Mouse (Mus musculus) frontal cortex, postnatal 10 days (tissue): Measurements from ENCODE around the gene Rsph14.

Experiments
- DNase-seq, 2 experiments: peaks; one replicate each; pipeline ENCODE4 v3.0.0; 2022; ENCODE audit warnings: low spot score in 2 of 2, mixed read lengths in 1 of 2

Gene Rsph14

GRCm38 (mm10) chr10:74994863-74995262, 37.5 kb downstream of the Rsph14 start:
- DNase-seq = no peak

GRCm38 (mm10) chr10:74990584-74991322, 41.6 kb downstream of the Rsph14 start:
- no peak for DNase-seq

- DNase-seq = no peak
These were observed 42.6 kb downstream of the Rsph14 start for GRCm38 (mm10) chr10:74989814-74990213.

GRCm38 (mm10) chr10:74987698-74988470, 44.5 kb downstream of the Rsph14 start:
- DNase-seq = no peak

- DNase-seq = no peak
These were observed 49.2 kb downstream of the Rsph14 start for GRCm38 (mm10) chr10:74983176-74983575.

GRCm38 (mm10) chr10:74981159-74981558, 51.2 kb downstream of the Rsph14 start:
- no peak for DNase-seq

- no peak for DNase-seq
These were observed 54.3 kb downstream of the Rsph14 start for GRCm38 (mm10) chr10:74978056-74978455.

- no peak for DNase-seq
These were observed 56.0 kb downstream of the Rsph14 start for GRCm38 (mm10) chr10:74976429-74976828.

- DNase-seq = no peak
These were observed 56.8 kb downstream of the Rsph14 start for GRCm38 (mm10) chr10:74975626-74976025.

GRCm38 (mm10) chr10:74973026-74973425, 59.4 kb downstream of the Rsph14 start:
- no peak for DNase-seq

GRCm38 (mm10) chr10:74969266-74969665, 63.1 kb downstream of the Rsph14 start:
- DNase-seq = no peak

GRCm38 (mm10) chr10:74967651-74968267, 64.6 kb downstream of the Rsph14 start:
- DNase-seq = peak in 1 of 2 experiments; percentile 41

GRCm38 (mm10) chr10:74966850-74967451, 65.4 kb downstream of the Rsph14 start, which contains the start of gene Gnaz:
Gene Gnaz, plus strand, starts transcription at chr10:74967177.
- DNase-seq = peak; percentile 97 to 99

GRCm38 (mm10) chr10:74964380-74964779, 68.0 kb downstream of the Rsph14 start:
- no peak for DNase-seq

GRCm38 (mm10) chr10:74952830-74953443, 79.4 kb downstream of the Rsph14 start:
- DNase-seq = no peak

- DNase-seq = no peak
These were observed 91.6 kb downstream of the Rsph14 start for GRCm38 (mm10) chr10:74940795-74941194.

GRCm38 (mm10) chr10:74939300-74939699, 93.1 kb downstream of the Rsph14 start:
- DNase-seq = no peak

- DNase-seq = no peak
These were observed 94.0 kb downstream of the Rsph14 start for GRCm38 (mm10) chr10:74938410-74938809.

GRCm38 (mm10) chr10:74937003-74937790, 95.2 kb downstream of the Rsph14 start:
- DNase-seq = no peak

- no peak for DNase-seq
These were observed 97.4 kb downstream of the Rsph14 start for GRCm38 (mm10) chr10:74935016-74935415.

GRCm38 (mm10) chr10:74934521-74934920, 97.9 kb downstream of the Rsph14 start:
- DNase-seq = no peak
